Mouse (Mus musculus) cerebellum, adult 18-20 months (tissue): Measurements from ENCODE around the gene Saa3.
"Not testable (repeated sequence)": the region's sequence is repeated elsewhere in the genome, so short reads cannot be mapped to it uniquely, and the experiment has no call there.

Experiments
- DNase-seq, 2 experiments: peaks; one replicate each; pipeline ENCODE4 v3.0.0; 2021

Gene Saa3

GRCm38 (mm10) chr7:46715600-46715999, at the start of gene Saa3:
Gene Saa3, minus strand, starts transcription at chr7:46715700.
- DNase-seq: no peak

DNA sequence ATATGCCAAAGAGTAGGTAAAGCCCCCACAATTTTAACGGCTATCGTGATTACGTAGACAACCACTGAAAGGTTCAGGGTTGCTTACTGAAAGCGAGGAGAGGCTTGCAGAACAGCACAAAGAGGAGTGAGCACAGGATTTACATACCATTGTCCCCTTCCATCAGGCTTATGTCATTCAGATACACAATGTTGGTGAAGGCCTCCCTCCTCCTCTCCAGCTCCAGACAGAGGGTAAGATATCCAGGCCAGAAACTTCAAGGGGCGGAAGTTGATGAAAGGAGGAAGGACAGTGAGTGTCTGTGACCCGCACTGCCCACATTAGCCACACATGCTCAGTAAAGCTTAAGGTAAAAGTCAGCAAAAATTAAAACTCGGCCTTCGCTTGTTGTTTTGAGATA, 49.2 kb upstream of the Saa3 start:
- no peak for DNase-seq

GRCm38 (mm10) chr7:46762601-46763000, 47.1 kb upstream of the Saa3 start:
- no peak for DNase-seq

DNA sequence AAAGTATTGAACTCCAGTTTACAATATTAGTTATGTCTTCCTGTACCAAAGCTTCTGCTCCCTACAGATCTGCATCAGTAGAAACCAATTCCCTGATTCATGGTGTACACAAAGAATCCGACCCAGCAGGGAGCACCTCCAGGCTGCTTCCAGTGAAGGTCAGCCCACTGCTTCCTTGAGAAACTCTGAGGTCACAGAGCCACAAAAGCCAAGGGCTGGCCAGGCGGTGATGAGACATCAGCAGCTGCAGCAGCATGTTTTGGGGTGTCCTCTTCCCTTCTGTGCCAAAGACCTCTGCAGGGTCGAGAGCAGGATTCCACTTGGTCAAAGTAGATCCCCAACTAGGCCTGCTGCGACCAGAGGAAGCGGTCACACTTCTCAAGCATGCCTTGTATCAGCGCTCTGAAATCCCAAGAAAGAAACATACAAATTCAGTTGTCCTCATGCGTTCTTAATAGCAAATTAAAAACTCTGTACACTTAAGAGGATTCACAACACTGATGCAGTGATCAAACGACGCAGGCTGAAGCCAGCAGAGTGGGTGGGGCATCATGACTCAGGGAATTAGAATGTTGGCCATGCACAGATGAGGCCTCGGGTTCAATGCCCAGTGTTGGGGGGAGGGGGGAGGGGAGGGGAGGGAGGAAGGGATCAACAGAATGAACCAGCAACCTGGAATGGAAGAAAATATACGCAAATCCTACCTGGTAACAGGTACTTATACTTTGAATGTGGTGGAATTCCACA, 45.7 kb upstream of the Saa3 start:
- DNase-seq: no peak

- DNase-seq: no peak
These were observed 36.0 kb upstream of the Saa3 start, which contains the start of gene Saa2 for GRCm38 (mm10) chr7:46751490-46751889. Gene Saa2, plus strand, starts transcription at chr7:46751790.

DNA sequence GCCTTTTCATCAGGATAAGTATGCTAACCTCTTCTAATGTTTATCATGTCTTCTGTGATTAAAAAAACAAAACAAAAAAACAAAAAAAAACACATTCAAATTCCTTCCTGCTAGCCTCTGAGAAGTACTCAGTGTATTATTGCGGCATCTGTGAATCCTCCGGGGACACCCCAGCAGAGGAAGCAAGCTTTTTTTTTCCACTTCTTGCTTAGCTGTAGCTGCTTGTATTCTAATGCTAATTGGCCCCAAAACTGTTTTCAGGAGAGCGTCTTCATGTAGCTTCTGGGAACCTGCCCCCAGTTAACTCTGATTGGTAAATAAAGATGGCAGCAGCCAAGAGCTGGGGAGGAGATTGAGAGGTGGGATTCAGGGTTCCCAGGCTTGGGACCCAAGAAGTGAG, 33.0 kb upstream of the Saa3 start:
- no peak for DNase-seq

GRCm38 (mm10) chr7:46746381-46746780, 30.9 kb upstream of the Saa3 start:
- DNase-seq: no peak

GRCm38 (mm10) chr7:46745816-46746215, 30.3 kb upstream of the Saa3 start:
- DNase-seq: no peak

- DNase-seq: not testable (repeated sequence)
These were observed 27.4 kb upstream of the Saa3 start, which contains the start of gene Saa1 for GRCm38 (mm10) chr7:46742880-46743279. Gene Saa1, minus strand, starts transcription at chr7:46742980.

GRCm38 (mm10) chr7:46740041-46740440, 24.5 kb upstream of the Saa3 start:
- DNase-seq: not testable (repeated sequence)

GRCm38 (mm10) chr7:46738561-46739460, 23.3 kb upstream of the Saa3 start:
- DNase-seq: no peak

- no peak for DNase-seq
These were observed 19.5 kb upstream of the Saa3 start for GRCm38 (mm10) chr7:46734983-46735382.

GRCm38 (mm10) chr7:46732458-46732857, 17.0 kb upstream of the Saa3 start, which contains the start of gene Saa4:
Gene Saa4, minus strand, starts transcription at chr7:46732603.
- no peak for DNase-seq

GRCm38 (mm10) chr7:46727584-46727983, 12.1 kb upstream of the Saa3 start:
- no peak for DNase-seq

DNA sequence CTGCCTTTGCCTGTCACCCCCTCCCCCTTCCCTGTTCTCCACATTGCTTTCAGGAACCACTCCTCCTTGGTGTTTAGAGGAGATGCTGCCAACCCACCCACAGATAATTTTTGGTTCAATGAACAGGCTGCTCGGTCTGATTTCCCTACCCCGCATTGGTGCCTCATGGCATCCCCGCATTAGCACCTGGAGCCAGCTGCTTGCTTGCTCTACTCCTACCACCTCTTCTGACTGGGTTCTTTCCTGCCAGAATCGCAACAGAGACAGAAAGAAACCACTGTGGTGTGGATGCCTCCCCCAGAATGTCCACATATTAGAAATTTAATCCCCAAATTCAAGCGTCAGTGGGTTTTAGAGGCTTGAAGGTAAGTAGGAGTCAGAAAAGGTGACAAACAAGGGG, 8.9 kb upstream of the Saa3 start:
- DNase-seq: no peak

DNA sequence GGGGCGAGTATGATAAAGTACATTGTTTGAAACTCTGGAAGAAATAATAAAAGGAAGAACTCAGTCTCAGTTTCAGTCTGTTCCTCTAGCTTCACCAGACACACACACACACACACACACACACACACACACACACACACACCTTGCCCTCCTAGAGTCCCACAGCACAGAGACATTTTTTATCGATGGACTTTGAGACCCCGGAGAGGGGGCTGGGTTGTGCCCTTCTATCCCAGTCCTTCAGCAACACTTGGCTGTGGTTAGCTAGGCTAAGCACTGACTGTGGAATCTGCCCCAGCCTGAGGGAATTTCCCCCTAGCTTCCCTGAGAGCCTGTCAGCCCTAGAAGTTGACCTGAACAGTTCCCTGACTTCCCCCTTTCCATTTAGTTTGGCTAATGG, 8.3 kb upstream of the Saa3 start:
- no peak for DNase-seq

GRCm38 (mm10) chr7:46723354-46723753, 7.9 kb upstream of the Saa3 start:
- no peak for DNase-seq

DNA sequence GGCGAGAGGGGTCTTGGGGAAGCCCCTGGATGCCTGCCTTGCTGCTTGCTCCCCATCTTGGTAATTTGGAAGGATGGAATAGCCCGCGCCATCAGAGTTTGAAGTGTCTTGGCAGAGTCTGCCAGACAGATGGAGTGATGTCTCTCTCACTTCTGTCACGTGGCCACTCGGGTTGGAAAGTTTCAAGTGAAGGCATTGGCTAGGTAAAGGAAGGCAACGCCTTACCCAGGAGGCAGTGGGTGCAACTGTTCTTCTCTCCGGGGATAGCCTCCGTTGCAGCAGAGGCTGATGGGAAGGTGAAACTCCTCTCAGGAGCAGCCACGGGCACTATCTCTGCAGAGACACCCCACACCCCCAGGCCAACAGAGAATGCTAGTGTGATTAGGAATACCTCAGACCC, 5.0 kb upstream of the Saa3 start:
- DNase-seq: peak; percentile 48 to 57

DNA sequence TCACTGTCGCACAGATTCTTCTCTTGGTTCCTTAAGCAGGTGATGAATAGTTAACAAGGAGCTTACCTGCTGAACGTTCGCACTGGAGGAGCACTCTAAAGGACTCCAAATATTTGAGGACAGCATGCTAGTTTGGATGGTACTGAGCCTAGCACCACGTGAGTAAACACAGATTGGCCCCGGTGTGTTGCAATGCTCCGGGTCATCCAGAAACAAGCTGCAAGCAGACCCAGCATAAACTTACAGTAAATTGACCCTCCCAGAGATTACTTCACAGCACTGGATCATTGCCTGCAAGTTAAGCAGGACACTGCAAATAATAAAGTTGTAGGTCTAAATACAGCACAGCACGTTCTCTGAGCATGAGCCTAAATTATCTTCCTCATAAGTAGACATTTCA, 4.0 kb upstream of the Saa3 start:
- DNase-seq: peak; percentile 42 to 55

DNA sequence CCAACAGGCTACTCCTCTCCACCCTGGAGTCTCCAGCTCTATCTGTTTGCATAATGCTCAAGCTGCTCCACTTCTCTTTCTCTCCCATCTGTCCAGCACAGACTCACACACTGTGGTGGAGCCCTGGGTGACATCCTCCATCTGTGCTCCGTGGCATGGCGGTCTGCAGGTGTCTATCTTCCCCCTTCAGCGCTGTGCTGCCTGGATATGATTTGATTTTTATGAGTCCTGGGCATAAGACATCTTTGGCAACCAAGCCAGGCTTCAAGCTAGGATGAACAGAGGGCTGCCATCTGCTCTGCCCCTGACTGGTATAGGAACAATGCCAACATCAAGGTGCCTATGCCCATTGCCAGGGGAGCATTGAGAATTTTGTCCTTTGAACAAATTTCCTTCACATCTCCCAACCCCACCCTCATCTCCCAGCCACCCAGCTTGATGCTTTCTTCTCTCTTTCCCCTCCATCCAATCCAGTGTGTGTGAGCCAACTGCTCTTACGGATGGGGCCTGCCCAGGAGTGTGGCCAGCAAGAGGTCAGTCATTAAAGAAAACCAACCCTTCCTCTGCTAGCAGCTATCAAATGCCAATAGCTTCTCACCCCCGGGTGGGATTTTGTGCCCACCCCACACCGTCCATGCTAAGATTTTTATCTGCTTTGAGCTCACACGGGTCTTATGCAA, 3.2 kb upstream of the Saa3 start:
- DNase-seq: peak; percentile 85 to 91

DNA sequence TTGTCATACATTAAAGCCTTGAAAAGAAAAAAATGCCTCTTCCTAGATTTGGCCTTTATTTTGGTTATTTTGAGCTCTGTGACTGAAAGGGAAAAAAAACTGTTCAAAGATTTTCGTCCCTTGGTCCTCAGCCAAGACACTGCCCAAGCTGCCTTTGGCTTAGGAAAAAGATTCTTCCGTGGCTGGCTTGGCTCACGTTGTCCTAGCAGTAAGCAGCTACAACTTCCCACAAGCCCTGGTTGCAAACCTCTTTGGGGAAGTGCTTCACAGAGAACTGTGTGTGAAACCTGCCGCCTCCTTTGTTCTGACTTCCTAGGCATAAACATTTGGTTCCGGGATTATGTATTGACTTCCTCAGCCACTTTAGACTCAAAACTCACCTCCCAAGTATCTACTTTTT, 1.4 kb upstream of the Saa3 start:
- DNase-seq: peak; percentile 48 to 50

- DNase-seq: peak; percentile 83 to 89
These were observed 982 bp downstream of the Saa3 start for GRCm38 (mm10) chr7:46714518-46714917.

DNA sequence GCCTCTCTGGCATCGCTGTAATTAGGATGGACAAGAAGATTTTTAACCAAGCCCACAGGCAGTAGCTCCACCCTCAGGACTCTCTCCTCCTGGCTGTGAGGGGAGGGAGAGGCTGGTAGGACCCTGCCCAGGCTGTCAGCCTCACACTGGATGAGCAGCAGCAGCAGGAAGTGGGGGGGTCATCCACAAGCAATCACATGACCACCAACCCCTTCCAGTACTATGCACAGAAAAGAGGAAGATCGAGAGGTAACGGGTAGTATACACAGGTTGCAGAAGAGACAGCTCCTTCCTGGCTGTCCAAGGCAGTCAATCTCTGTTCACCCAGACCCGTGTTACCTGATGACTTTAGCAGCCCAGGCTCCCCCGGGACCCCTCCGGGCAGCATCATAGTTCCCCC, 3.2 kb downstream of the Saa3 start:
- no peak for DNase-seq
